In genomic region chr5:110357531-110358179, GRCm38 (mm10) we compare ENCODE assay signal across 9 mouse cellular contexts. TPM values are rescaled to one million over a fixed set of nuclear protein-coding genes. Genes with fewer than 3 reads are reported as not detected.
A peak's percentile ranks its signal among the peaks of the same experiment; 100 is the strongest.
DNase-seq lines count a peak whose midpoint lies in the region; ATAC-seq and TF ChIP-seq lines count a peak whose summit lies in the region.
"Had no signal": no experiment of that assay in that cellular context is flagged by ENCODE, and none has a peak within 500 bp of the region (broad histone marks: within the 10 kb centered on the region; RNA-seq: fewer than 3 reads in every experiment).

No protein-coding gene starts in this region.

- ATAC-seq in kidney, embryonic 15.5 days (replicated peaks; ENCODE audit: low FRiP score): 0 out of 2 replicates have a peak, but pooled peaks have one; percentile 45
- peak; percentile 36; the same call in 1 of the 2 replicates for ATAC-seq in neural tube, embryonic 11.5 days (ENCODE audit: insufficient read depth, low FRiP score, low TSS enrichment)
- ATAC-seq in stomach, postnatal 0 days (ENCODE audit: low FRiP score, low TSS enrichment): peak; percentile 58

- no peak overlapping the region for H3K4me2 ChIP-seq in kidney, embryonic 15.5 days
- H3K4me2 ChIP-seq in neural tube, embryonic 11.5 days (ENCODE audit: low read depth): no peak overlapping the region
- H3K4me2 ChIP-seq in stomach, postnatal 0 days (replicated peaks; ENCODE audit: low read depth): no peak overlapping the region
- H3K4me2 ChIP-seq: embryonic facial prominence, embryonic 15.5 days had no signal

- no peaks in the 10 kb centered on the region for H3K36me3 ChIP-seq in kidney, embryonic 15.5 days
- no peaks in the 10 kb centered on the region for H3K36me3 ChIP-seq in liver, adult 2 months (ENCODE audit: control insufficient read depth, insufficient read depth, low read length)
- H3K36me3 ChIP-seq in neural tube, embryonic 11.5 days (ENCODE audit: control insufficient read depth, insufficient read depth, low read length): no peaks in the 10 kb centered on the region; the same call in 1 of the 2 replicates
- H3K36me3 ChIP-seq in stomach, postnatal 0 days (ENCODE audit: control insufficient read depth, insufficient read depth, low read length): no peaks in the 10 kb centered on the region
- H3K36me3 ChIP-seq: embryonic facial prominence, embryonic 15.5 days had no signal

- H3K4me1 ChIP-seq in kidney, embryonic 15.5 days: 0 out of 2 replicates have a peak, but pooled peaks cover 2% of the 10 kb centered on the region
- no peaks in the 10 kb centered on the region for H3K4me1 ChIP-seq in liver, adult 2 months (ENCODE audit: control insufficient read depth, insufficient read depth, low read length)
- no peaks in the 10 kb centered on the region for H3K4me1 ChIP-seq in neural tube, embryonic 11.5 days (ENCODE audit: control insufficient read depth, insufficient read depth, low read length)
- H3K4me1 ChIP-seq in stomach, postnatal 0 days (replicated peaks; ENCODE audit: control insufficient read depth, insufficient read depth): no peaks in the 10 kb centered on the region

- peaks cover 10% of the 10 kb centered on the region for H3K27me3 ChIP-seq in kidney, embryonic 15.5 days
- H3K27me3 ChIP-seq in liver, adult 2 months (ENCODE audit: control insufficient read depth, insufficient read depth, low read length): 0 out of 2 replicates have a peak, but pooled peaks cover 6% of the 10 kb centered on the region
- peaks cover 4% of the 10 kb centered on the region; the same call in 1 of the 2 replicates for H3K27me3 ChIP-seq in neural tube, embryonic 11.5 days (ENCODE audit: control insufficient read depth, insufficient read depth, low read length)
- H3K27me3 ChIP-seq in stomach, postnatal 0 days (ENCODE audit: control insufficient read depth, insufficient read depth, low read length): no peaks in the 10 kb centered on the region

- DNase-seq in A20 (ENCODE audit: low read depth, low spot score): peak; percentile 78
- DNase-seq in adrenal gland, adult 18-20 months (ENCODE audit: low spot score in 2 of 2): peak; percentile 82 to 85
- DNase-seq in embryo, embryonic 10 days (ENCODE audit: low spot score): peak; percentile 86
- peak; percentile 66 for DNase-seq in gastrocnemius, postnatal 14 days
- DNase-seq in liver, adult 2 months (ENCODE audit: extremely low read depth, low read depth, low spot score): peak; percentile 43
- peak; percentile 86 for DNase-seq in neural tube, embryonic 11.5 days (ENCODE audit: low spot score)
- peak; percentile 88 for DNase-seq in stomach, postnatal 0 days (ENCODE audit: low spot score)

- no peaks in the 10 kb centered on the region for H3K79me2 ChIP-seq in liver, adult 2 months (ENCODE audit: control insufficient read depth, insufficient read depth, low read length)

- H3K9me3 ChIP-seq in kidney, embryonic 15.5 days (replicated peaks): no peaks in the 10 kb centered on the region
- no peaks in the 10 kb centered on the region for H3K9me3 ChIP-seq in neural tube, embryonic 11.5 days (ENCODE audit: control insufficient read depth, low read length)
- H3K9me3 ChIP-seq in stomach, postnatal 0 days (ENCODE audit: control insufficient read depth, low read length): no peaks in the 10 kb centered on the region
- H3K9me3 ChIP-seq: embryonic facial prominence, embryonic 15.5 days had no signal

- WGBS in kidney, embryonic 15.5 days: 33% methylated on average over 9 of the region's 9 CpGs
- 40% methylated on average over 9 of the region's 9 CpGs for WGBS in liver, adult 2 months
- 43% methylated on average over 8 of the region's 9 CpGs for WGBS in neural tube, embryonic 11.5 days
- WGBS in stomach, postnatal 0 days: 47% methylated on average over 8 of the region's 9 CpGs

- no peak for TF ChIP-seq EP300 in stomach, postnatal 0 days (optimal IDR thresholded peaks at IDR 0.05)

- intact Hi-C loops in gastrocnemius, postnatal 14 days (cut with DNase I; ENCODE audit: low total_unique reads): loop anchor here (5.0 kb wide), 2 partner anchors 75 to 280 kb away; no protein-coding TSS in a partner anchor

- TF ChIP-seq POLR2A in liver, adult 2 months (IDR thresholded peaks at IDR 0.05; ENCODE audit: extremely low read depth, insufficient read depth, low read length): no peak

- no peak overlapping the region for H3K27ac ChIP-seq in kidney, embryonic 15.5 days
- no peak overlapping the region for H3K27ac ChIP-seq in liver, adult 2 months (replicated peaks; ENCODE audit: insufficient read depth, low read depth, low read length)
- H3K27ac ChIP-seq in neural tube, embryonic 11.5 days (ENCODE audit: low read depth, low read length): no peak overlapping the region
- H3K27ac ChIP-seq in stomach, postnatal 0 days (replicated peaks): no peak overlapping the region
- H3K27ac ChIP-seq: embryonic facial prominence, embryonic 15.5 days had no signal

- TF ChIP-seq CTCF in liver, adult 2 months (IDR thresholded peaks at IDR 0.05; ENCODE audit: low read depth, low read length): peak; percentile 76
- peak; percentile 93 for TF ChIP-seq CTCF in stomach, postnatal 0 days (IDR thresholded peaks at IDR 0.05; ENCODE audit: low read depth)

- H3K4me3 ChIP-seq in kidney, embryonic 15.5 days (replicated peaks): no peak overlapping the region
- H3K4me3 ChIP-seq in liver, adult 2 months (ENCODE audit: insufficient read depth, low read depth, low read length): no peak overlapping the region
- no peak overlapping the region for H3K4me3 ChIP-seq in neural tube, embryonic 11.5 days (ENCODE audit: low read depth, low read length)
- no peak overlapping the region for H3K4me3 ChIP-seq in stomach, postnatal 0 days (ENCODE audit: low read depth, low read length)
- H3K4me3 ChIP-seq: embryonic facial prominence, embryonic 15.5 days had no signal

- no peak overlapping the region for H3K9ac ChIP-seq in kidney, embryonic 15.5 days
- no peak overlapping the region for H3K9ac ChIP-seq in liver, adult 2 months (ENCODE audit: low read depth, low read length)
- no peak overlapping the region for H3K9ac ChIP-seq in neural tube, embryonic 11.5 days (ENCODE audit: low read length)
- no peak overlapping the region for H3K9ac ChIP-seq in stomach, postnatal 0 days (ENCODE audit: low read length)
- H3K9ac ChIP-seq: embryonic facial prominence, embryonic 15.5 days had no signal

RNA-seq across cellular contexts. Expression of gene Lrcol1, which starts 13.1 kb away (rescaled TPM):
- total RNA-seq in adrenal gland, adult 18-20 months (2021): not detected
- not detected for total RNA-seq in gastrocnemius, postnatal 14 days (2021)
- polyA plus RNA-seq in kidney, embryonic 15.5 days (2015; fragmentation: Nextera tagmentation; extraction: Ambion mirVana): not detected in 2 replicates
- not detected in 2 replicates for total RNA-seq in liver, adult 2 months (2014; rRNA removed)
- polyA plus RNA-seq in liver, adult 2 months (2012; rRNA removed): not detected in 2 replicates
- not detected in 2 replicates for polyA plus RNA-seq in neural tube, embryonic 11.5 days (2014; fragmentation: Nextera tagmentation; extraction: Ambion mirVana)
- polyA plus RNA-seq in stomach, postnatal 0 days (2015; fragmentation: Nextera tagmentation; extraction: Ambion mirVana): not detected in 2 replicates
- polyA plus RNA-seq: embryonic facial prominence, embryonic 15.5 days had no signal

RNA-seq across cellular contexts. Expression of gene P2rx2, which starts 14.6 kb away (rescaled TPM):
- under 1 TPM; 0.54 to 0.80 TPM for total RNA-seq in adrenal gland, adult 18-20 months (2021)
- total RNA-seq in gastrocnemius, postnatal 14 days (2021): not detected
- 0.68 and 0.87 TPM in 2 replicates for polyA plus RNA-seq in kidney, embryonic 15.5 days (2015; fragmentation: Nextera tagmentation; extraction: Ambion mirVana)
- total RNA-seq in liver, adult 2 months (2014; rRNA removed): not detected in 2 replicates
- 0.07 TPM in 1 of 2 replicates, not detected in the other for polyA plus RNA-seq in liver, adult 2 months (2012; rRNA removed)
- polyA plus RNA-seq in neural tube, embryonic 11.5 days (2014; fragmentation: Nextera tagmentation; extraction: Ambion mirVana): 0.59 and 1.4 TPM in 2 replicates
- polyA plus RNA-seq in stomach, postnatal 0 days (2015; fragmentation: Nextera tagmentation; extraction: Ambion mirVana): 0.36 and 0.42 TPM in 2 replicates
